Mouse (Mus musculus) inflammation-experienced regulatory T-cells, adult 6 months (primary cell): ENCODE measurements around the gene Gm16506. TPM values are rescaled to one million over a fixed set of nuclear protein-coding genes. Genes with fewer than 3 reads are reported as not detected.
"Not testable (repeated sequence)": the region's sequence is repeated elsewhere in the genome, so short reads cannot be mapped to it uniquely, and the experiment has no call there.

Experiments used
- ATAC-seq: one replicate; pipeline ENCODE4 v1.8.0; 2017
- polyA plus RNA-seq, 3 experiments: library from polyadenylated mRNA; unstranded; fragments of 100-300 nt; shearing (Covaris generic); gene quantifications; one replicate each; pipeline ENCODE4 v1.2.1; 2017

The Gm16506 gene
- not detected for polyA plus RNA-seq

GRCm38 (mm10) chr14:43727385-43727784, at the start of gene Gm16506:
Gene Gm16506 (minus strand): TSS chr14:43727485.
- ATAC-seq, result not testable (repeated sequence)

GRCm38 (mm10) chr14:43747566-43747965, 20.3 kb upstream of the Gm16506 start, which contains the start of gene Gm6526:
Gene Gm6526 (plus strand): TSS chr14:43747866.
- not testable (repeated sequence) for ATAC-seq

- ATAC-seq, result not testable (repeated sequence)
These were observed 29.7 kb downstream of the Gm16506 start, which contains the start of gene Gm7324 for GRCm38 (mm10) chr14:43697621-43698020. Gene Gm7324 (plus strand): TSS chr14:43697828.

GRCm38 (mm10) chr14:43677099-43677498, 50.2 kb downstream of the Gm16506 start, which contains the start of gene Gm8165:
Gene Gm8165 (minus strand): TSS chr14:43677199.
- not testable (repeated sequence) for ATAC-seq

Other genes starting within 250 kb of the Gm16506 start
- gene Gm5799, start 183.9 kb downstream of the Gm16506 start, polyA plus RNA-seq, result not detected
- gene Gm17654, start 148.3 kb downstream of the Gm16506 start, polyA plus RNA-seq, result not detected
- not detected for gene Gm10375, start 119.5 kb downstream of the Gm16506 start, polyA plus RNA-seq
- not detected for gene Gm8165, start 50.3 kb downstream of the Gm16506 start, polyA plus RNA-seq
- gene Gm7324, start 29.7 kb downstream of the Gm16506 start, polyA plus RNA-seq, result 1 to 10 TPM in 2 of 3 experiments, not detected in 1; 2.0 to 2.1 TPM
- not detected for gene Gm6526, start 20.4 kb upstream of the Gm16506 start, polyA plus RNA-seq
- gene Gm8180, start 57.3 kb upstream of the Gm16506 start, polyA plus RNA-seq, result not detected
- gene Ear1, start 148.0 kb upstream of the Gm16506 start, polyA plus RNA-seq, result not detected
- gene Ear10, start 196.1 kb upstream of the Gm16506 start, polyA plus RNA-seq, result not detected
- not detected for gene Gm8113, start 197.9 kb upstream of the Gm16506 start, polyA plus RNA-seq
- gene Ang5, start 229.6 kb upstream of the Gm16506 start, polyA plus RNA-seq, result not detected